9 mouse cellular contexts compared by ENCODE assay signal in genomic region chr17:31409741-31410350, GRCm38 (mm10). TPM values are rescaled to one million over a fixed set of nuclear protein-coding genes. Genes with fewer than 3 reads are reported as not detected.
DNase-seq lines count a peak whose midpoint lies in the region; ATAC-seq lines count a peak whose summit lies in the region.
"Had no signal": no experiment of that assay in that cellular context is flagged by ENCODE, and none has a peak within 500 bp of the region (broad histone marks: within the 10 kb centered on the region; RNA-seq: fewer than 3 reads in every experiment).

No protein-coding gene starts in this region.

- H3K4me1 ChIP-seq in kidney, embryonic 14.5 days (ENCODE audit: control insufficient read depth, insufficient read depth, low read length), result peaks cover 27% of the 10 kb centered on the region
- H3K4me1 ChIP-seq in forebrain, embryonic 11.5 days (replicated peaks; ENCODE audit: control insufficient read depth, insufficient read depth, low read length), result peaks cover 15% of the 10 kb centered on the region
- peaks cover 31% of the 10 kb centered on the region for H3K4me1 ChIP-seq in lung, embryonic 15.5 days

- H3K9ac ChIP-seq in kidney, embryonic 14.5 days (ENCODE audit: low read depth, low read length), result no peak overlapping the region
- peak overlapping the region; percentile 45 for H3K9ac ChIP-seq in forebrain, embryonic 11.5 days (ENCODE audit: low read length)
- no peak overlapping the region for H3K9ac ChIP-seq in lung, embryonic 15.5 days

- no peak for ATAC-seq in kidney, embryonic 14.5 days (ENCODE audit: low FRiP score, low TSS enrichment)
- peak; percentile 83 for ATAC-seq in forebrain, embryonic 11.5 days (replicated peaks; ENCODE audit: low FRiP score)
- no peak for ATAC-seq in lung, embryonic 15.5 days (ENCODE audit: borderline replicate concordance, extremely low read depth, low FRiP score, low TSS enrichment)
- no peak for ATAC-seq in megakaryocyte progenitor cell, adult 5-6 weeks (replicated peaks; ENCODE audit: poor library complexity)

- no peak for DNase-seq in kidney, postnatal 14 days
- DNase-seq in forebrain, embryonic 11.5 days (ENCODE audit: low spot score), result peak; percentile 64
- DNase-seq in retina, postnatal 1 day, result peak; percentile 41
- DNase-seq in layer of hippocampus, adult 8-10 months (ENCODE audit: low spot score in 2 of 2), result no peak
- no peak for DNase-seq in gastrocnemius, adult 8-10 months (ENCODE audit: low spot score in 2 of 2)
- DNase-seq: right cerebral cortex, postnatal 4 days had no signal

- H3K27me3 ChIP-seq in kidney, embryonic 14.5 days (ENCODE audit: control insufficient read depth, insufficient read depth, low read length), result no peaks in the 10 kb centered on the region
- no peaks in the 10 kb centered on the region for H3K27me3 ChIP-seq in forebrain, embryonic 11.5 days (ENCODE audit: control insufficient read depth, insufficient read depth, low read length)
- no peaks in the 10 kb centered on the region for H3K27me3 ChIP-seq in lung, embryonic 15.5 days

- H3K27ac ChIP-seq in kidney, embryonic 14.5 days (ENCODE audit: low read depth, low read length), result 0 out of 2 replicates have a peak overlapping the region, but pooled peaks have one; percentile 30
- H3K27ac ChIP-seq in forebrain, embryonic 11.5 days (ENCODE audit: low read depth, low read length), result peak overlapping the region; percentile 63
- H3K27ac ChIP-seq in lung, embryonic 15.5 days, result peak overlapping the region; percentile 41

- no peak overlapping the region for H3K4me2 ChIP-seq in kidney, embryonic 14.5 days (replicated peaks; ENCODE audit: low read depth, low read length)
- H3K4me2 ChIP-seq in forebrain, embryonic 11.5 days (ENCODE audit: low read depth, low read length, severe bottlenecking), result 0 out of 2 replicates have a peak overlapping the region, but pooled peaks have one; percentile 11
- H3K4me2 ChIP-seq in lung, embryonic 15.5 days, result no peak overlapping the region

- H3K36me3 ChIP-seq in kidney, embryonic 14.5 days (ENCODE audit: control insufficient read depth, insufficient read depth, low read length), result no peaks in the 10 kb centered on the region; the same call in 1 of the 2 replicates
- no peaks in the 10 kb centered on the region for H3K36me3 ChIP-seq in forebrain, embryonic 11.5 days (ENCODE audit: control insufficient read depth, insufficient read depth, low read length)
- H3K36me3 ChIP-seq in lung, embryonic 15.5 days, result peaks cover 9% of the 10 kb centered on the region; the same call in 1 of the 2 replicates

- no peak overlapping the region for H3K4me3 ChIP-seq in kidney, embryonic 14.5 days (ENCODE audit: low read length)
- no peak overlapping the region for H3K4me3 ChIP-seq in forebrain, embryonic 11.5 days (ENCODE audit: low read depth, low read length)
- no peak overlapping the region for H3K4me3 ChIP-seq in lung, embryonic 15.5 days

- no peaks in the 10 kb centered on the region for H3K9me3 ChIP-seq in kidney, embryonic 14.5 days (ENCODE audit: control insufficient read depth, low read length)
- no peaks in the 10 kb centered on the region for H3K9me3 ChIP-seq in forebrain, embryonic 11.5 days (ENCODE audit: control insufficient read depth, low read length)
- no peaks in the 10 kb centered on the region for H3K9me3 ChIP-seq in lung, embryonic 15.5 days

- whole genome bisulfite sequencing in kidney, embryonic 14.5 days, result 29% methylated on average over 10 of the region's 10 CpGs
- WGBS in forebrain, embryonic 11.5 days, result 5% methylated on average over 10 of the region's 10 CpGs
- 33% methylated on average over 10 of the region's 10 CpGs for WGBS in lung, embryonic 15.5 days

RNA-seq across cellular contexts. Expression of gene Pde9a, which starts 23.8 kb away (rescaled TPM):
- 30.8 and 37.6 TPM in 2 replicates for polyA plus RNA-seq in kidney, embryonic 14.5 days (2014; fragmentation: Nextera tagmentation; extraction: Ambion mirVana)
- polyA plus RNA-seq in forebrain, embryonic 11.5 days (2014; fragmentation: Nextera tagmentation; extraction: Ambion mirVana), result 30.4 and 33.7 TPM in 2 replicates
- 34.8 and 35.8 TPM in 2 replicates for polyA plus RNA-seq in lung, embryonic 15.5 days (2015; fragmentation: Nextera tagmentation; extraction: Ambion mirVana)
- 0.79 TPM in 1 of 2 replicates, not detected in the other for total RNA-seq in megakaryocyte progenitor cell, adult 5-6 weeks (2015)
- 1.5 TPM in 1 of 2 replicates, not detected in the other for total RNA-seq in megakaryocyte progenitor cell, adult 5-6 weeks (2017)
- 10 to 100 TPM; 22.5 to 35.1 (median 28.4) TPM for total RNA-seq in layer of hippocampus, adult 8-10 months (2022)
- 1 to 10 TPM; 1.3 to 2.9 (median 2.1) TPM for total RNA-seq in gastrocnemius, adult 8-10 months (2022)

Comparison
In these comparisons a context has a peak if more than half of its experiments do, and no peak if none do; other contexts are left out.
1. DNase-seq: peak in forebrain, embryonic 11.5 days (single experiment) and retina, postnatal 1 day (single experiment); none in kidney, postnatal 14 days (single experiment), layer of hippocampus, adult 8-10 months (0 of 2) and gastrocnemius, adult 8-10 months (0 of 2).
2. RNA of gene Pde9a, which starts 23.8 kb away (total RNA-seq): 22.5 to 35.1 TPM in layer of hippocampus, adult 8-10 months; 1.3 to 2.9 TPM in gastrocnemius, adult 8-10 months and 0.79 to 1.5 TPM in megakaryocyte progenitor cell, adult 5-6 weeks; every median in the first group is over 4 times any median in the second.
3. Peak in every context shown above with its lines, with median percentiles within 50 percentile points of each other: H3K27ac ChIP-seq.